Mouse (Mus musculus): ENCODE data around the gene Zbtb38.
"Not testable (repeated sequence)": the region's sequence is repeated elsewhere in the genome, so short reads cannot be mapped to it uniquely, and the experiment has no call there.

- not testable (repeated sequence) for TF ChIP-seq POLR2A (IDR thresholded peaks at IDR 0.05; ENCODE audit: insufficient read depth, low read length); CTCF (IDR thresholded peaks at IDR 0.05; ENCODE audit: low read depth, low read length); EP300 (IDR thresholded peaks at IDR 0.05; ENCODE audit: insufficient read depth, low read depth, low read length)
Measured at GRCm38 (mm10) chr9:96677711-96678110, 74.9 kb downstream of the Zbtb38 start.

Measured in ES-Bruce4 (cell line).